Mouse (Mus musculus) v-Abl transformed pro-B cells (cell line): ENCODE results near the gene Olfr544.
"Not testable (repeated sequence)": the region's sequence is repeated elsewhere in the genome, so short reads cannot be mapped to it uniquely, and the experiment has no call there.

Experiments used
- in situ Hi-C, 2 experiments: fragments of 400-800 bp; cut with MboI; formaldehyde crosslinking; loops; one replicate each; pipeline ENCODE4 v1.15.1; 2025; ENCODE audit not compliant: unreplicated experiment in 2 of 2

Gene Olfr544

GRCm38 (mm10) chr7:102488161-102488560 lies at the start of gene Olfr544:
TSS of gene Olfr544 (minus strand) at chr7:102488313.
- in situ Hi-C loops, result no loop called here

DNA sequence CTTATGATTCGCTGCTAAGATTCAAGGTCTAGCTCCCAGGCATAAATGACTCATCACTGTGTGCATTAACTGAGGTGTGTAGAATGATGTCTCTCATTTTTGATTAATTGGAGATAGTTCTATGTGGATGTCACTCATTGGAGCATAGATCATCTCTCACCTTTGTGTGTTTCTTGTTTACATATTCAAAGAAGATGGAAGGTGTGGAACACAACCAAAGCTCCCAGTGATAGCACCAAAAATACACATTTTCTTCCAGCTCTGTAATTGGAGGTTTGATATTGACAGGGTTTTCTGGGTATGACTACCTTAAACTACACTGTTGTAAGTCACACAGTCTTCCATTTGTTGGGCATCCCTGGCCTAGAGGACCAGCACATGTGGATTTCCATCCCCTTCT lies 46.3 kb upstream of the Olfr544 start, which contains the start of gene Olfr547:
TSS of gene Olfr547 (plus strand) at position 301 of the 400 bp plus-strand sequence.
- in situ Hi-C loops, result no loop called here

DNA sequence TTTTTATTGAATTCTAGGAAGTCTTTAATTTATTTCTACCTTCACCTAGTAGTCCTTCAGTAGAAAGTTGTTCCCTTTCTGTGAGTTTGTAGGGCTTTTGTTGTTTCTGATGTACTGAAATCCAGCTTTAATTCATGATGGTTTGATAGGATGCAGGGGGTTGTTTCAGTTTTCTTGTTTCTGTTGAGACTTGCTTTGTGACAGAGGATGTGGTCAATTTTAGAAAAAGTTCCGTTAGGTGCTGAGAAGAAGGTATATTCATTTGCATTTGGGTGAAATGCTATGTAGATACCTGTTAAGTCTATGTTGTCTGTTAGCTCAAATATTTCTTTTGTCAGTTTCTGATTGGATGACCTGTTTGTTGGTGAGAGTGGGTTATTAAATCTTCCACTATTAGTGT lies 40.9 kb upstream of the Olfr544 start:
- in situ Hi-C loops, result no loop called here

DNA sequence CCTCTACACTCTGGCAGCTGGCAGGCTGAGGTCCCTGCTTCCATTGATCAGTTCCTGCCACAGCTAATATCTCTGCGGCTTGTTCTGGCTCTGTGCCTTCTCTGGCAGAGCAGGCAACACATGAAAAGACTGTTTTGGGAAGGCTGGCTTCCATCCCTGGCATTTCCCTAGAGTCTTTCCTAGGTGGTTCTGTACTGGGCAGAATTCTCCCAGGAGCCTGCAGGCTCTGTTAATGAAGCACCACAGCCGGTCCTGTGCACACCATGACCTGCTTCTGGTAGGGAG lies 28.9 kb upstream of the Olfr544 start:
- in situ Hi-C loops, result loop anchor here (5.0 to 25.0 kb wide), 4 partner anchors 405 to 1668 kb away; partner anchors contain the start of genes Olfr243 (in 2 of the 2), Olfr633 (in 2 of the 2), Olfr572 (in 1 of the 2) and Olfr648 (in 1 of the 2)

DNA sequence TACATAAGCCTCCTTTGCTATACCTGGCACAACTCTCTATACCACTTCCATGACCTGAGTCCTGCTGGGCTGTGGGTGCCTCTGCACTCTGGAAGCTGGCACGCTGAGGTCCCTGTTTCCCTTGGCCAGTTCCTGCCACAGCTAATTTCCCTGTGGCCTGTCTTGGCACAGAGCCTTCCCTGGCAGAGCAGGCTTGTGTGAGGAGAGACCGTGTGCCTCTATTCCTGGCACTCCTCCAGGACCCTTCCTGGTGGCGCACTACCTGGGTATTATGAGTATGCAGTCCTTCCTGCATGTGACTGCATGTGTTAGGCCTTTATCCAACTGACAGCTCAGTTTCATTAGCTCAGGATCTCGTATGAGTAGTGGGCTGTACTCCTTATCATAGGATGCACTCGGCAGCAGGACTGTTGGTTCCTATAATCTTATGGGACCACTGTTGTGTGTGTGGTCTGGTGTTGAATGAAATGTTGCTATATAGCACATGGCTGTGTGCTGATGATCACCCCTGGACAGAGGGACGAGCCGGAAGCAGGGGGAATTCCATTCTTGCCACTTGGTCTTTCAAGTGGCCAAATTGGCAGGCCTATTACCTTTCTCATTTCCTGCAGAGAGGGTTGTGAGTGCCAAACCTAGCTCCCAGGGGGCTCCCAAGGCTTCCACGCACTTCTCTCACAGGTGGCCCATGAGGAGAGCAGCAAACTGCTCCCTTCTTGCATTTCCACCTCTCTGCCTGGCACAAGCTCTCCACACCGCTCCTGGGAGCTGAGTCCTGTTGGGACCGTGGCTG lies 28.3 kb upstream of the Olfr544 start:
- in situ Hi-C loops, result loop anchor here (5.0 to 25.0 kb wide), 4 partner anchors 406 to 1668 kb away; partner anchors contain the start of genes Olfr243 (in 2 of the 2), Olfr633 (in 2 of the 2), Olfr572 (in 1 of the 2) and Olfr648 (in 1 of the 2)

- in situ Hi-C loops, result loop anchor here (5.0 to 25.0 kb wide), 6 partner anchors 123 to 1683 kb away; partner anchors contain the start of genes Olfr243 (in 2 of the 2), Olfr554 (in 2 of the 2), Olfr633 (in 2 of the 2) and Olfr557 (in 1 of the 2)
Observed at GRCm38 (mm10) chr7:102514144-102514543, 26.0 kb upstream of the Olfr544 start.

- in situ Hi-C loops, result loop anchor here (5.0 to 25.0 kb wide), 6 partner anchors 124 to 1684 kb away; partner anchors contain the start of genes Olfr243 (in 2 of the 2), Olfr554 (in 2 of the 2), Olfr633 (in 2 of the 2) and Olfr557 (in 1 of the 2)
Observed at GRCm38 (mm10) chr7:102512814-102513435, 24.8 kb upstream of the Olfr544 start.

- in situ Hi-C loops, result loop anchor here (5.0 to 25.0 kb wide), 6 partner anchors 125 to 1685 kb away; partner anchors contain the start of genes Olfr243 (in 2 of the 2), Olfr554 (in 2 of the 2), Olfr633 (in 2 of the 2) and Olfr557 (in 1 of the 2)
Observed at GRCm38 (mm10) chr7:102511927-102512326, 23.8 kb upstream of the Olfr544 start.

- in situ Hi-C loops, result loop anchor here (5.0 to 25.0 kb wide), 7 partner anchors 128 to 1688 kb away; partner anchors contain the start of genes Olfr243 (in 2 of the 2), Olfr554 (in 2 of the 2), Olfr633 (in 2 of the 2) and Olfr557 (in 1 of the 2)
Observed at GRCm38 (mm10) chr7:102509726-102510125, 21.6 kb upstream of the Olfr544 start.

DNA sequence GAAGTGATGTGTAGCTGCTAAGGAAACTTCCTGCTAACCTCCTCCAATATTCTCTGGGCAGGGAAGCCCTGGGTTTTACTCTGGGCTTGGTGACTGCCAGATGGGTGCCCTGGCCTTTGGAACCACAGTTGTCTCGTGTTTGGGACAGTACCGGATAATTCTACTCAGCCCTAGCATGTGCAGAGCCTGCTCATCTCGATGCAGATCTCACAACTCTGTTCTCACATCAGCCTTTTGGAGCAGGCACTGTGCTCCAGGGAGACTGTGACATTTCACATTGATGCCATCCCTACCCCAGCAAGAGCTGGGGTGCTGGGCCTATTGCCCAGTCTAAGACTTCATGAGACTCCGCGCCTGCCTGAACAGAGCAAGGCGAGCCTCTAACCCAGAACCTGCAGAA lies 20.6 kb upstream of the Olfr544 start:
- in situ Hi-C loops, result loop anchor here (5.0 to 25.0 kb wide), 2 partner anchors 409 to 1204 kb away; partner anchors contain the start of genes Olfr243 (in 2 of the 2) and Olfr571 (in 1 of the 2)

DNA sequence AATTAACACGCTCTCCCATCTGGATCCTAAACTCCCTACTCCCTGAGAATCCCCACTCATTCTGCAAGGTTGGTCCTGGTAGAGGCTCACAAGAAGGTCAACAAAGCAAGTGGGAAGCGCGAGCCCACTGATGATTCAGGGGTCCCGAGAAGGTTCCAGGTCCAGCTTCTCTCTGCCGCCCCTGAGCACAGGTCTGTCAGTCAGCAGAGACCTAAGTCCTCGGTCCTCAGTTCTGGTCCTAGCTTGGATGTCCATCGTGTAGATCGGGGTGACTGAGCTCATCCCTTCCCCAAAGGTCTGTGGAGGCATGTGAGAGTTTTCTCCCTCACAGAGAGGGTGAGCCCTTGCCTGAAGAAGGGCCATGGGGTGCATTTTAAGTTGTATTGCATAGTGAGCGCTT lies 20.0 kb upstream of the Olfr544 start:
- in situ Hi-C loops, result loop anchor here (5.0 to 25.0 kb wide), 2 partner anchors 409 to 1204 kb away; partner anchors contain the start of genes Olfr243 (in 2 of the 2) and Olfr571 (in 1 of the 2)

- in situ Hi-C loops, result loop anchor here (5.0 to 25.0 kb wide), 2 partner anchors 410 to 1205 kb away; partner anchors contain the start of genes Olfr243 (in 2 of the 2) and Olfr571 (in 1 of the 2)
Observed at GRCm38 (mm10) chr7:102506848-102507247, 18.7 kb upstream of the Olfr544 start.

GRCm38 (mm10) chr7:102501986-102502385 lies 13.9 kb upstream of the Olfr544 start:
- in situ Hi-C loops, result loop anchor here (25.0 kb wide), 1 partner anchor 1210 kb away; the partner anchor contains the start of gene Olfr243 (in 2 of the 2)

- in situ Hi-C loops, result no loop called here
Observed at GRCm38 (mm10) chr7:102499473-102499872, 11.4 kb upstream of the Olfr544 start, which contains the start of gene Olfr545. TSS of gene Olfr545 (minus strand) at chr7:102499573.

DNA sequence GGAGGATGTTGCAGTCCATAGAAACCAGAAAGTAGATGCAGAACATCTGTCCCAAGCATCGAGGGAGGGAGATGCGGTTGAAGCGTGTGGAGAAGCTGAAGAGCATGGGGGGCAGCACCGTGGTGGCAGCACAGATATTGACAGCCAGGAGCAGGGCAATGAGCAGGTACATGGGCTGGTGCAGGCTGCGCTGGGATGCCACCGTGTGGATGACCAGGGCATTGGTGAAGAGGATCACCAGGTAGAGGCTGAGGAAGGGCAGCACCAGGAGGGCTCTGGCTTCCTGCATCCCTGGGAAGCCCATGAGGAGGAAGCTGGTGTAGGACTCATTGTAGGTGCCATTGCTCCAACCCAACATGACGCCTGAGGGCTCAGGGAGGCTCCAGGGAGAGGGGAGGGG lies 6.3 kb upstream of the Olfr544 start:
- in situ Hi-C loops, result not testable (repeated sequence)

- in situ Hi-C loops, result no loop called here
Observed at GRCm38 (mm10) chr7:102486105-102486504, 2.0 kb downstream of the Olfr544 start.

- in situ Hi-C loops, result not testable (repeated sequence)
Observed at GRCm38 (mm10) chr7:102484766-102485165, 3.3 kb downstream of the Olfr544 start.

DNA sequence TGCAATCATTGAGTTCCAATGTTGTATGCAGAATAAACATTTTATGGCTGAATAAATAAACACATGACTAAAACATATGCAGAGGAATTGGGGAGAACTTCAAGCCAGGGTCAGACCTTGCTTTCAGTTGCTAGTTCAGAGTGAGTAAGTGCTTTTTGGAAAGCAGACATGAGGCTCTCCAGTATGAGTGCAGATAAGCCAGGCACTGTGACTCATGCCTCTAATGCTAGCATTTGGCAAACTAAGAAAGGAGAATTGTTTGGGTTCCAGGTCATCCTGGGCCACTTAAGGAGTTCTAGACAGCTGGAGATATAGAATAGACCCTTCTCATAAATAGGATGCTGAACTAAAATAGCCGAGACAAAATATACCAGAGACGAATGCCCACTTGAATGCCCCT lies 4.4 kb downstream of the Olfr544 start:
- in situ Hi-C loops, result no loop called here

DNA sequence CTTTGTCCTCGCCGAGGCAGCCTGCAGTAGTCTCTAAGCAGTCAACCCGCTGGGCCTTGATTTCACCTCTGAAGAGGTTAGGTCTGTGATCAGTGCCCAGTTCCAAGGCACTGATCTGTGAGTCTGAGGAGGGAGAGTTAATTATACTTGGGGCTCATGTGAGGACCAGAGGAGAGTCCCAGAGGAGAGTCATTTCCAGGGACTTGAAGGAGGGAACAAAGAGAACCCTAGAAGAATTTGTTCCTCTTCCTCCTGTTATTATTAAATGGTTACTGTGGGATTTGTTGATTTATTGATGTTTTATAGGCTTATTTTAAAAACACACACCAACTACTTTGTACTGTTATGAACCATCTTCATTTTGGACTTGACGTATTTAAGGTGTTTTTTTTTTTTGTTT lies 6.5 kb downstream of the Olfr544 start, which contains the start of gene Olfr543:
TSS of gene Olfr543 (minus strand) at position 101 of the 400 bp plus-strand sequence.
- in situ Hi-C loops, result no loop called here

- in situ Hi-C loops, result no loop called here
Observed at GRCm38 (mm10) chr7:102480821-102481220, 7.3 kb downstream of the Olfr544 start.
